Mouse (Mus musculus) limb, embryonic 14.5 days (tissue): ENCODE measurements around the gene Sp4. TPM values are rescaled to one million over a fixed set of nuclear protein-coding genes. Genes with fewer than 3 reads are reported as not detected.

Source experiments
- ATAC-seq: fragments of 200-750 bp; cut with Nextera tagmentation; 2 replicates; pipeline ENCODE4 v1.8.0; 2017; ENCODE audit warnings: low read depth, moderate number of reproducible peaks, moderate TSS enrichment; ENCODE audit not compliant: low FRiP score
- DNase-seq: peaks from one replicate; pipeline ENCODE4 v3.0.0-alpha.2; 2015; ENCODE audit warnings: low spot score
- H3K27ac ChIP-seq: fragments of 300-500 bp; sonication (generic); replicated peaks from 2 replicates; pipeline ENCODE4 v1.5.1; 2014; ENCODE audit warnings: low read depth, mild to moderate bottlenecking, low read length, moderate library complexity, mixed read lengths
- H3K27me3 ChIP-seq: fragments of 300-500 bp; sonication (generic); 2 replicates; pipeline ENCODE4 v1.6.1; 2014; ENCODE audit warnings: low read length, mixed read lengths; ENCODE audit not compliant: control insufficient read depth, insufficient read depth
- H3K36me3 ChIP-seq: fragments of 300-500 bp; sonication (generic); 2 replicates; pipeline ENCODE4 v1.6.1; 2014; ENCODE audit warnings: mild to moderate bottlenecking, low read length, moderate library complexity, mixed read lengths; ENCODE audit not compliant: control insufficient read depth, insufficient read depth
- H3K4me1 ChIP-seq: fragments of 300-500 bp; sonication (generic); 2 replicates; pipeline ENCODE4 v1.6.1; 2014; ENCODE audit warnings: antibody characterized with exemption, low read length, mixed read lengths; ENCODE audit not compliant: control insufficient read depth, insufficient read depth
- H3K4me2 ChIP-seq: fragments of 300-500 bp; sonication (generic); replicated peaks from 2 replicates; pipeline ENCODE4 v1.6.1; 2014; ENCODE audit warnings: low read depth, mild to moderate bottlenecking, low read length, moderate library complexity; ENCODE audit not compliant: severe bottlenecking
- H3K4me3 ChIP-seq: fragments of 300-500 bp; sonication (generic); replicated peaks from 2 replicates; pipeline ENCODE4 v1.5.1; 2014; ENCODE audit warnings: low read length
- H3K9ac ChIP-seq: fragments of 300-500 bp; sonication (generic); 2 replicates; pipeline ENCODE4 v1.6.1; 2014; ENCODE audit warnings: mild to moderate bottlenecking, low read depth, low read length, moderate library complexity; ENCODE audit not compliant: severe bottlenecking
- H3K9me3 ChIP-seq: fragments of 300-500 bp; sonication (generic); 2 replicates; pipeline ENCODE4 v1.6.1; 2016; ENCODE audit warnings: low read length; ENCODE audit not compliant: control insufficient read depth
- POLR2A ChIP-seq: fragments of 200-500 bp; IDR thresholded peaks from 2 replicates; pipeline ENCODE4 v1.8.0; 2012; ENCODE audit warnings: inconsistent platforms, mild to moderate bottlenecking, moderate library complexity, borderline replicate concordance; ENCODE audit not compliant: insufficient read depth, insufficient read length; ENCODE audit errors: extremely low read depth
- WGBS: fragments of 180-500 bp; shearing (Covaris S2); extraction: QIAGEN DNeasy Blood & Tissue Kit; methylation state at CpG from one replicate; pipeline ENCODE4 v1.1.7; 2014; 5-methylcytosine and 5-hydroxymethylcytosine counted together
- polyA plus RNA-seq, 2 experiments: library from polyadenylated mRNA; depleted of rRNA in 1 of 2; stranded (reverse) in 1 of 2; unstranded in 1 of 2; fragments of >200 nt; fragmentation: Nextera tagmentation in 1 of 2; extraction: Ambion mirVana in 1 of 2; gene quantifications; 2 replicates each; pipeline versions ENCODE4 v1.2.1 to v1.2.3; 2012 to 2014

Sp4 gene
- polyA plus RNA-seq, 2 experiments: 5.9 to 8.0 TPM

DNA sequence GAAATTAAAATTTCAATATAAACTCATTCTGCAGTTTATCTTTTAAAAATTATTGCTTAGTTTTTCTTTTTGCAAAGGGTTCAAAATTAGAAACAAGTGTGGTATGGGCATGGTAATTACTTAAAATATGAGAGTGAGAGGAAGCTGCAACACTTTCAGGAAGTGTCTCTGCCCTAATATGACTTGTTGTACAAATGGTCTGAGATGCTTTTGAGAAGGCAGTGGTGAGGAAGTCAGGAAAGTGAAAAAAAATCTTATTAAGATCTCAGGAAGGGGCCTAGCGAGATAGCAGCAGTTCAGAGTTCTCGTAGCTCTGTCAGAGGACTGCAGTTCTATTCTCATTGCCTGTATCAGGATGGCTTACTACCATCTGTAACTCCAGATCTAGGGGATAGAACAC is 89.1 kb downstream of the Sp4 start:
- H3K9me3 ChIP-seq: no peaks in the 10 kb centered on the region
- H3K4me1 ChIP-seq: no peaks in the 10 kb centered on the region
- WGBS: 85% methylated on average over 2 of the region's 2 CpGs
- no peak overlapping the region for H3K4me3 ChIP-seq
- no peaks in the 10 kb centered on the region for H3K27me3 ChIP-seq
- H3K9ac ChIP-seq: no peak overlapping the region
- no peak overlapping the region for H3K27ac ChIP-seq
- no peak overlapping the region for H3K4me2 ChIP-seq
- ATAC-seq (no peak), DNase-seq (no peak)
- no peaks in the 10 kb centered on the region for H3K36me3 ChIP-seq
- no peak for TF ChIP-seq POLR2A

DNA sequence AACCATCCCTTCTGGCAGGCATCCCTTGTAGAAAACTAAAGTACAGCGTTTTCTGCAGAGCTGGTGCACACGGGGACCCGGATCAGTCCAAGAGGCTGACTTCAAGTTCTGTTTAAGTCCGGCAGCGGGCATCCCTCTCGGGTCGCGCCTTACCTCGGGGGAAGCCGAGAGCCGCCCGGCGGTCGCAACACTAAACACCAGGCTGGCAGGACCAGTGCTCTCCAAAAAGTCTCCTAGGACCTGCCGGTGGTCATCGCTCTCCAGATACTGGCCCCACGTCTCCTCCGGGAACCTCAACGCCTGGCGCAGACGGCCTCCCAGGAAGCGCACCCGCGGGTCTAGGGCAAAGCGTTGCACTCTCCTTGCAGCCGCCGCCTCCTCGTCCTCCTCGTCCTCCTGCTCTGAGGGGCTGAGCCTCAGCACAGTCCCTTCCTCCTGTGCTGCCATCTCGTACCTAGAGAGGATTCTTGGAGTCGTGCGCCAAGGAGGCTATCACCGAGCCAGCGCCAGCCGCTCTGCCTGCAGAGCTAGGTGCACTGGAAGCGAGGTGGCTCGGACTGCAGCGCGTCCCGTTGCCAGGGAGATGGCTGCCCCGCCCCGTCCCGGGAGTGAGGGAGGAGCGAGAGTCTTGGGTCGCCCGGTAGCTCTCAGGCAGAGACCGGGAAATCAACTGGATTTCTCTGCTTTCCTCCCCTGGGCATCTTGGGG is 102.7 kb downstream of the Sp4 start, which contains the start of gene Dnah11:
Gene Dnah11, minus strand, starts transcription at position 658 of the 708 bp plus-strand sequence.
- Histone ChIP-seq H3K9ac (peak within 1 kb of the TSS; percentile 4; the same call in 1 of the 2 replicates), H3K9me3 (no peaks in the 10 kb centered on the region), H3K27me3 (peaks cover 19% of the 10 kb centered on the region), H3K4me2 (peak within 1 kb of the TSS; percentile 65), H3K27ac (no peak within 1 kb of the TSS), H3K4me3 (peak within 1 kb of the TSS; percentile 38), H3K4me1 (peaks cover 5% of the 10 kb centered on the region; the same call in 1 of the 2 replicates), H3K36me3 (no peaks in the 10 kb centered on the region)
- DNase-seq (peak; percentile 61), ATAC-seq (peak; percentile 82)
- 0 out of 2 replicates have a peak, but pooled peaks have one; percentile 13 for TF ChIP-seq POLR2A
- WGBS: under 1% methylated on average over 47 of the region's 47 CpGs

DNA sequence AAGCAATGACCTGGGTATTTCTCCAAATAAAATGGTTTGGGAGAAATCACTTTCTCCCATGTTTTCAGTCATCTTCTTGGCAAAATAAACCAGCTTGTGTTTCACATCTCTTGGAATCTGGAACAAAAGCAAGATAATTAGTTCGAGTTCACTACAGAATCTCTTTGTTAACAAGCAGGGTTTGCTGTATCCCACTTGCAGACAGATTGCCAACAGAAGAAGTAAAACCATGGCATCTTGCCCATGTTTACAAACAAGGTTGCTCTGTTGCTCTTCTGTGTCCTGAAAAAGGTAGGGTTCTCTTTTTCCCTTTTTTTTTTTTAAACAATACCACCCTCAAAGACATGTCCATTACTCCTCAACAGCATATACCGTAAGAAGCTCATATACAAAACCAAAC is 104.7 kb downstream of the Sp4 start:
- WGBS: 69% methylated on average over 2 of the region's 2 CpGs
- ATAC-seq (no peak), DNase-seq (no peak)
- Histone ChIP-seq H3K27me3 (peaks cover 19% of the 10 kb centered on the region), H3K36me3 (no peaks in the 10 kb centered on the region), H3K4me2 (no peak overlapping the region), H3K4me1 (peaks cover 5% of the 10 kb centered on the region; the same call in 1 of the 2 replicates), H3K9me3 (no peaks in the 10 kb centered on the region), H3K27ac (no peak overlapping the region), H3K4me3 (no peak overlapping the region), H3K9ac (no peak overlapping the region)
- no peak for TF ChIP-seq POLR2A

DNA sequence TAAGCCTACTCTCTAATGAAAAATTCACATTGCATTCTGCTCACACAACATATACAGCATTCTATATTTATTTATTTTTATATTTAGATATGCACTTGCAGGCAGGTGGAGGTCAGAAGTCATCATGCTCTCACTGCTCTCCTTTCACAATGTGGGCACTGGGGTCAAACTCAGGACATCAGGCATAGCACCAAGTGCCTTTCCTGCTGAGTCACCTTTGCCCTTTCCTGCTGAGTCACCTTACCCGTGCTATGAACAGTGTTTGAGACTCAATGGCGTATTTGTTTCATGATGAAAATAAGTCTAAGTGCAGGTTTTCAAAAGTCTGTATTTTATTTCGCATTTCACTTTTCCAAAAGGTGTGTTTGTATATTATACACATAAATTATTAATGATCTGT is 111.7 kb downstream of the Sp4 start:
- Histone ChIP-seq H3K4me1 (peaks cover 4% of the 10 kb centered on the region; the same call in 1 of the 2 replicates), H3K27ac (no peak overlapping the region), H3K9ac (no peak overlapping the region), H3K9me3 (no peaks in the 10 kb centered on the region), H3K4me2 (no peak overlapping the region), H3K27me3 (no peaks in the 10 kb centered on the region), H3K4me3 (no peak overlapping the region), H3K36me3 (no peaks in the 10 kb centered on the region)
- no peak for TF ChIP-seq POLR2A
- no peak for DNase-seq
- 79% methylated on average over 3 of the region's 3 CpGs for WGBS
- ATAC-seq: no peak

DNA sequence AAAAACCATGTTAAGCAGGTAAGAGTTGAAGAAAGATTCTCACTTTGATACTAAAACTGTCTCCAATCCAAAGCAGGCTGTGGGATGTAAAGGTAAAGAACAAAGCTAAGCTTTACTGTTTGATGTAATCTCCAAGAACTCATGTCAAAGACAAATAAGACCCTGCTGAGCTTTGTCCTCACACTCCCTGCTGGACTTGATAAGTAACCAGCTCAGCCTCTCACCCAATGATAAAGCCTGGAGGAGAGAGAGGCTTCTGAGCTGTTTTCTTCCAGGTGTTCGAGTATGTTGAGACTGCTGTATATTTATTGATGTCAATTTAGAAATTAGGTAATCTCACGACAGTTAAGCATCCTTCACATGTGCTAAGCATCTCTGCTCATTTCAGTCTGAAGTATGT is 113.6 kb downstream of the Sp4 start:
- no peak for TF ChIP-seq POLR2A
- DNase-seq (no peak), ATAC-seq (no peak)
- H3K9me3 ChIP-seq: no peaks in the 10 kb centered on the region
- H3K27me3 ChIP-seq: no peaks in the 10 kb centered on the region
- no peak overlapping the region for H3K4me3 ChIP-seq
- 61% methylated on average over 2 of the region's 2 CpGs for WGBS
- H3K36me3 ChIP-seq: no peaks in the 10 kb centered on the region
- H3K4me1 ChIP-seq: peaks cover 4% of the 10 kb centered on the region; the same call in 1 of the 2 replicates
- H3K27ac ChIP-seq: no peak overlapping the region
- no peak overlapping the region for H3K4me2 ChIP-seq
- no peak overlapping the region for H3K9ac ChIP-seq
